Mouse (Mus musculus): ENCODE data around the gene Pbx4.

GRCm38 (mm10) chr8:69801796-69802195 lies 30.5 kb upstream of the Pbx4 start:
- TF ChIP-seq CTCF (IDR thresholded peaks at IDR 0.05) (no peak), POLR2A (IDR thresholded peaks at IDR 0.05; ENCODE audit: insufficient read depth, low read depth, low read length) (no peak), EP300 (IDR thresholded peaks at IDR 0.05; ENCODE audit: insufficient read depth, low read depth, low read length) (no peak)
